Mouse (Mus musculus) CH12.LX (cell line): ENCODE measurements around the gene Zmat5.

Experiments used
- CHD2 ChIP-seq: IDR thresholded peaks from 2 replicates; pipeline ENCODE4 v1.6.1; 2011; ENCODE audit warnings: low read length, improper control_type of control experiment
- CTCF ChIP-seq, 2 experiments: IDR thresholded peaks in 1 of 2; conservative IDR thresholded peaks in 1 of 2; 2 replicates each; pipeline ENCODE4 v1.5.1; 2011 to 2012; ENCODE audit warnings: low read depth in 2 of 2, low read length in 2 of 2, improper control_type of control experiment in 1 of 2, inconsistent platforms in 1 of 2, mild to moderate bottlenecking in 1 of 2, moderate library complexity in 1 of 2
- E2F4 ChIP-seq: IDR thresholded peaks from 2 replicates; pipeline ENCODE4 v1.6.1; 2011; ENCODE audit warnings: low read depth, low read length, improper control_type of control experiment; ENCODE audit not compliant: insufficient replicate concordance
- EP300 ChIP-seq: IDR thresholded peaks from 2 replicates; pipeline ENCODE4 v1.6.1; 2011; ENCODE audit warnings: low read length, improper control_type of control experiment
- ETS1 ChIP-seq: conservative IDR thresholded peaks from 2 replicates; pipeline ENCODE4 v1.6.1; 2012; ENCODE audit warnings: low read depth, mild to moderate bottlenecking, inconsistent platforms, low read length, improper control_type of control experiment, moderate library complexity
- KAT2A ChIP-seq: IDR thresholded peaks from 2 replicates; pipeline ENCODE4 v1.6.1; 2012; ENCODE audit warnings: low read length, improper control_type of control experiment, inconsistent platforms; ENCODE audit not compliant: insufficient replicate concordance
- MXI1 ChIP-seq: IDR thresholded peaks from 2 replicates; pipeline ENCODE4 v1.6.1; 2011; ENCODE audit warnings: mild to moderate bottlenecking, low read depth, low read length, improper control_type of control experiment
- POLR2A ChIP-seq: IDR thresholded peaks from 2 replicates; pipeline ENCODE4 v1.6.1; 2011; ENCODE audit warnings: low read depth, mild to moderate bottlenecking, improper control_type of control experiment, low read length
- RCOR1 ChIP-seq: conservative IDR thresholded peaks from 2 replicates; pipeline ENCODE4 v1.6.1; 2012; ENCODE audit warnings: low read depth, mild to moderate bottlenecking, inconsistent platforms, low read length, improper control_type of control experiment
- ZKSCAN1 ChIP-seq: IDR thresholded peaks from 2 replicates; pipeline ENCODE4 v1.6.1; 2012; ENCODE audit warnings: low read depth, inconsistent platforms, low read length, improper control_type of control experiment, borderline replicate concordance
- ZNF384 ChIP-seq: IDR thresholded peaks from 2 replicates; pipeline ENCODE4 v1.6.1; 2012; ENCODE audit warnings: low read depth, low read length, improper control_type of control experiment, inconsistent platforms

GRCm38 (mm10) chr11:4661871-4662495, 42.5 kb upstream of the Zmat5 start:
- TF ChIP-seq RCOR1: no peak
- TF ChIP-seq MXI1: no peak
- no peak for TF ChIP-seq ZNF384
- TF ChIP-seq CTCF (conservative IDR thresholded peaks at IDR 0.05 in 1 of 2, IDR thresholded peaks at IDR 0.05 in 1 of 2; ENCODE audit: low read depth in 2 of 2, low read length in 2 of 2): no peak
- TF ChIP-seq POLR2A: no peak
- TF ChIP-seq CHD2: no peak
- no peak for TF ChIP-seq ZKSCAN1
- no peak for TF ChIP-seq EP300
- no peak for TF ChIP-seq KAT2A
- TF ChIP-seq E2F4: no peak
- no peak for TF ChIP-seq ETS1
